Mouse (Mus musculus): ENCODE measurements around the gene Tbx4.

- TF ChIP-seq CTCF (IDR thresholded peaks at IDR 0.05; ENCODE audit: low read depth) (no peak), EP300 (IDR thresholded peaks at IDR 0.05; ENCODE audit: low read depth) (no peak)
Measured at GRCm38 (mm10) chr11:85844971-85845370, 41.3 kb upstream of the Tbx4 start.
